Mouse (Mus musculus): Measurements from ENCODE around the gene Olfr1048. TPM values are rescaled to one million over a fixed set of nuclear protein-coding genes. Genes with fewer than 3 reads are reported as not detected.
"Not testable (repeated sequence)": the region's sequence is repeated elsewhere in the genome, so short reads cannot be mapped to it uniquely, and the experiment has no call there.

Gene Olfr1048
- total RNA-seq (2021): not detected
- polyA plus RNA-seq (2012; rRNA removed): not detected in 2 replicates
- long read RNA-seq: 0 reads

DNA sequence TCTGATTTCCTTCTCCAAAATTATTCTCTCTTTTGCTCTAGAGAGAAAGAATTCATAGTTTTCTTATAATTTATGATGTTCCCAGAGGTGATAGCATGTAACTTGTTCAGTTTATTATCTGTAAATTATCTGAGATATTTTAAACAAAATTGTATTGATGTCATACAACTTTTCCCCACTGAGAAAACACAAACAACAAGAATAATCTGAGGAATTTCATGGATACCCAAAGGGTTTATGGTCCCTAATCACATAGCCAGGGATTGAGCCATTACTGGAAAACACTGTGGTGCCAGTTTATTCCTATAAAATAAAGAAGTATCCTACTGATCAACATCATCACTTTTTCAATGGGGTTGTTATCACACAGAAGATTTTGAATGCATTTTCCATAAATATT, at the start of gene Olfr1048:
Olfr1048 (minus strand) TSS at position 101 of the 400 bp plus-strand sequence.
- Histone ChIP-seq H3K27me3 (ENCODE audit: control insufficient read depth, insufficient read depth, low read length) (no peaks in the 10 kb centered on the region), H3K4me1 (ENCODE audit: control insufficient read depth, insufficient read depth, low read length) (no peaks in the 10 kb centered on the region), H3K4me3 (no peak within 1 kb of the TSS), H3K79me2 (replicated peaks; ENCODE audit: control insufficient read depth, insufficient read depth, low read length) (no peaks in the 10 kb centered on the region), H3K27ac (no peak within 1 kb of the TSS), H3K9ac (ENCODE audit: low read depth, low read length) (no peak within 1 kb of the TSS), H3K36me3 (ENCODE audit: control insufficient read depth, insufficient read depth, low read length) (no peaks in the 10 kb centered on the region)
- no peak for TF ChIP-seq EP300 (IDR thresholded peaks at IDR 0.05; ENCODE audit: insufficient read depth, low read depth, low read length)
- no peak for TF ChIP-seq POLR2A (IDR thresholded peaks at IDR 0.05; ENCODE audit: insufficient read depth, low read depth, low read length)
- no peak for TF ChIP-seq CTCF (IDR thresholded peaks at IDR 0.05)
- intact Hi-C loops (cut with DNase I): no loop called here
- no peak for DNase-seq

DNA sequence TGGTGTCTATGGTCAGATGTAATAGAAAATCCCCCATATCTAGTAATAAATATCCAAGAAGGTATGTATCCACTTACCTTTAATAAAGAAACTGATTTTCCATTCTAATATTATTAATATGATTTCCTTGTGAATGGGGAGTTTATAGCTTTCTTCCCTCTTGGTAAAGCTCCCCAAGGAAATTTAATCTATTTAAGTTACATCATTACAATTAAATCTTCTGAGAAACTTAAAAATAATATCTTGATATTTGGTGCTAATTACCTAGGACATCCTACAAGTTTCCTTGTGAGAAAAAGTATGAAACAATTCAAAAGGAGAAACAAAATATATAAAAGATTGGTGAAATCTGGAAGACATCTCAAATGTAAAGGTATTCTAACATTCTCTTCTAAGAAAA, 38.9 kb upstream of the Olfr1048 start, which contains the start of gene Olfr1051:
Olfr1051 (minus strand) TSS at position 101 of the 400 bp plus-strand sequence.
- H3K9ac ChIP-seq (ENCODE audit: low read depth, low read length); intact Hi-C loops (cut with DNase I); H3K27me3 ChIP-seq (ENCODE audit: control insufficient read depth, insufficient read depth, low read length): not testable (repeated sequence)

DNA sequence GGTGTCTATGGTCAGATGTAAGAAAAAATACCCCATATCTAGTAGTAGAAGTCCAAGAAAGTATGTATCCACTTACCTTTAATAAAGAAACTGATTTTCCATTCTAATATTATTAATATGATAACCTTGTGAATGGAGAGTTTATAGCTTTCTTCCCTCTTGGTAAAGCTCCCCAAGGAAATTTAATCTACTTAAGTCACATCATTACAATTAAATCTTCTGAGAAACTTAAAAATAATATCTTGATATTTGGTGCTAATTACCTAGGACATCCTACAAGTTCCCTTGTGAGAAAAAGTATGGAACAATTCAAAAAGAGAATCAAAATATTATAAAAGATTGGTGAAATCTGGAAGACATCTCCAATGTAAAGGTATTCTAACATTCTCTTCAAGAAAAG, 18.1 kb upstream of the Olfr1048 start, which contains the start of gene Olfr1049:
Olfr1049 (minus strand) TSS at position 101 of the 400 bp plus-strand sequence.
- H3K79me2 ChIP-seq (replicated peaks; ENCODE audit: control insufficient read depth, insufficient read depth, low read length); H3K27ac ChIP-seq; H3K4me3 ChIP-seq; H3K4me1 ChIP-seq (ENCODE audit: control insufficient read depth, insufficient read depth, low read length); H3K9ac ChIP-seq (ENCODE audit: low read depth, low read length); intact Hi-C loops (cut with DNase I); H3K27me3 ChIP-seq (ENCODE audit: control insufficient read depth, insufficient read depth, low read length); DNase-seq; H3K36me3 ChIP-seq (ENCODE audit: control insufficient read depth, insufficient read depth, low read length): not testable (repeated sequence)

More for the DNA sequence above, 38.9 kb upstream of the Olfr1048 start, which contains the start of gene Olfr1051:
- H3K4me3 ChIP-seq; H3K27ac ChIP-seq; H3K36me3 ChIP-seq (ENCODE audit: control insufficient read depth, insufficient read depth, low read length); H3K79me2 ChIP-seq (replicated peaks; ENCODE audit: control insufficient read depth, insufficient read depth, low read length); DNase-seq; H3K4me1 ChIP-seq (ENCODE audit: control insufficient read depth, insufficient read depth, low read length): not testable (repeated sequence)

DNA sequence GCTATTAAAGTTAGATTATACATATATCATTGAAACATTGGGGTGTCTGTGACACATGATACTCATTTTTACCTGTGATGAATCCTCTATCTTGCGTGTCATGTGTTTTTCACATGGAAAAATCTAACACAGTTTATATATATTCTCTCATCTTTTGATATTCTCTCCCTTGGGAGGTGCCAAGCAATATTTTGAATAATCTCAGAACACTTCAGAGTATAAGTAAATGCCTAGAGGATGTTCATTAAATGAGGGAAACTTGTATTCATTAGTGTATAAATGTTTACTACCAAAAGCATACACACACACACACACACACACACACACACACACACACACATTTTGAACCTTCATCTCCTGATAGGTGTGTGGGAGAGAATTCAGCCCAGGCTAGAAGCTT, 8.8 kb downstream of the Olfr1048 start, which contains the start of gene Olfr1047:
Olfr1047 (minus strand) TSS at position 101 of the 400 bp plus-strand sequence.
- Histone ChIP-seq H3K36me3 (ENCODE audit: control insufficient read depth, insufficient read depth, low read length) (no peaks in the 10 kb centered on the region), H3K27me3 (ENCODE audit: control insufficient read depth, insufficient read depth, low read length) (no peaks in the 10 kb centered on the region), H3K9ac (ENCODE audit: low read depth, low read length) (no peak within 1 kb of the TSS), H3K4me3 (no peak within 1 kb of the TSS), H3K27ac (no peak within 1 kb of the TSS), H3K79me2 (replicated peaks; ENCODE audit: control insufficient read depth, insufficient read depth, low read length) (no peaks in the 10 kb centered on the region), H3K4me1 (ENCODE audit: control insufficient read depth, insufficient read depth, low read length) (no peaks in the 10 kb centered on the region)
- TF ChIP-seq CTCF (IDR thresholded peaks at IDR 0.05) (no peak), POLR2A (IDR thresholded peaks at IDR 0.05; ENCODE audit: insufficient read depth, low read depth, low read length) (no peak), EP300 (IDR thresholded peaks at IDR 0.05; ENCODE audit: insufficient read depth, low read depth, low read length) (no peak)
- no peak for DNase-seq
- intact Hi-C loops (cut with DNase I): no loop called here
- 79% methylated on average over 1 of the region's 1 CpGs for WGBS

GRCm38 (mm10) chr2:86219214-86219613, 20.9 kb downstream of the Olfr1048 start, which contains the start of gene Olfr1046:
Gene Olfr1046, minus strand, starts transcription at chr2:86219314.
- Histone ChIP-seq H3K27ac (no peak within 1 kb of the TSS), H3K36me3 (ENCODE audit: control insufficient read depth, insufficient read depth, low read length) (no peaks in the 10 kb centered on the region), H3K79me2 (replicated peaks; ENCODE audit: control insufficient read depth, insufficient read depth, low read length) (no peaks in the 10 kb centered on the region), H3K4me1 (ENCODE audit: control insufficient read depth, insufficient read depth, low read length) (no peaks in the 10 kb centered on the region), H3K27me3 (ENCODE audit: control insufficient read depth, insufficient read depth, low read length) (no peaks in the 10 kb centered on the region), H3K9ac (ENCODE audit: low read depth, low read length) (no peak within 1 kb of the TSS), H3K4me3 (no peak within 1 kb of the TSS)
- intact Hi-C loops (cut with DNase I): no loop called here
- no peak for DNase-seq
- 57% methylated on average over 2 of the region's 2 CpGs for WGBS
- TF ChIP-seq POLR2A (IDR thresholded peaks at IDR 0.05; ENCODE audit: insufficient read depth, low read depth, low read length) (no peak), EP300 (IDR thresholded peaks at IDR 0.05; ENCODE audit: insufficient read depth, low read depth, low read length) (no peak), CTCF (IDR thresholded peaks at IDR 0.05) (no peak)

DNA sequence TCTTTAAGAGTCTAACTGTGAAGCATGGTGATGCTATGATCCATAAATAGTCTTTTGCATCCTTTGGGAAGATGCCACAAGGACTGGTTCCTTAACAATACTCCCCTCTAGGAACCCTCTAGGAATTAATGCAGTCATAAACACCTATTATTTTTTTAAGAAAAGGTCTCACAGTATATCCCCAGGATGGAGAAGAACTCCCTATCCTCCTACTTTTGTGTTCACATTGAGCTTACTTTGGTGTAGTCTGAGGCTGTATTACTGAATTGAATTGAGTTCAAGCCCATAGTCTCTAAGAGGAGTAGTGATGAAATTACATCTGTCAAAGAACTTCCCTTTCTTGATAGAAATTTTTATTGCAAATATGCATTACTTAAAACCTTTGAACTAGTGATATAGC, 37.2 kb downstream of the Olfr1048 start, which contains the start of gene Olfr1045:
Olfr1045 (minus strand) TSS at position 101 of the 400 bp plus-strand sequence.
- TF ChIP-seq CTCF (IDR thresholded peaks at IDR 0.05): no peak
- TF ChIP-seq EP300 (IDR thresholded peaks at IDR 0.05; ENCODE audit: insufficient read depth, low read depth, low read length): no peak
- H3K4me3 ChIP-seq: no peak within 1 kb of the TSS
- DNase-seq: no peak

More for the DNA sequence above, 37.2 kb downstream of the Olfr1048 start, which contains the start of gene Olfr1045:
- intact Hi-C loops (cut with DNase I): no loop called here
- Histone ChIP-seq H3K27ac (no peak within 1 kb of the TSS), H3K9ac (ENCODE audit: low read depth, low read length) (no peak within 1 kb of the TSS), H3K79me2 (replicated peaks; ENCODE audit: control insufficient read depth, insufficient read depth, low read length) (no peaks in the 10 kb centered on the region), H3K36me3 (ENCODE audit: control insufficient read depth, insufficient read depth, low read length) (no peaks in the 10 kb centered on the region), H3K4me1 (ENCODE audit: control insufficient read depth, insufficient read depth, low read length) (no peaks in the 10 kb centered on the region), H3K27me3 (ENCODE audit: control insufficient read depth, insufficient read depth, low read length) (no peaks in the 10 kb centered on the region)

Data from heart, adult 2 months (tissue).